Mouse (Mus musculus): ENCODE measurements around the gene Ptpn18.
"Not testable (repeated sequence)": the region's sequence is repeated elsewhere in the genome, so short reads cannot be mapped to it uniquely, and the experiment has no call there.

The Ptpn18 gene

GRCm38 (mm10) chr1:34459284-34460060, at the start of gene Ptpn18:
Ptpn18 (plus strand) TSS chr1:34459762.
- peak; percentile 94 for DNase-seq

GRCm38 (mm10) chr1:34428466-34428865, 31.1 kb upstream of the Ptpn18 start:
- no peak for DNase-seq

- DNase-seq: no peak
Observed at GRCm38 (mm10) chr1:34429281-34429680, 30.3 kb upstream of the Ptpn18 start.

- no peak for DNase-seq
Observed at GRCm38 (mm10) chr1:34430981-34431380, 28.6 kb upstream of the Ptpn18 start.

- no peak for DNase-seq
Observed at GRCm38 (mm10) chr1:34431431-34431830, 28.1 kb upstream of the Ptpn18 start.

- peak; percentile 33 for DNase-seq
Observed at GRCm38 (mm10) chr1:34432411-34432775, 27.2 kb upstream of the Ptpn18 start.

GRCm38 (mm10) chr1:34432776-34433481, 26.6 kb upstream of the Ptpn18 start:
- DNase-seq: peak; percentile 63

GRCm38 (mm10) chr1:34433891-34434521, 25.6 kb upstream of the Ptpn18 start:
- peak; percentile 66 for DNase-seq

- peak; percentile 83 for DNase-seq
Observed at GRCm38 (mm10) chr1:34434660-34435160, 24.9 kb upstream of the Ptpn18 start.

GRCm38 (mm10) chr1:34435371-34436120, 24.0 kb upstream of the Ptpn18 start:
- no peak for DNase-seq

- no peak for DNase-seq
Observed at GRCm38 (mm10) chr1:34436374-34436773, 23.2 kb upstream of the Ptpn18 start.

GRCm38 (mm10) chr1:34437366-34437765, 22.2 kb upstream of the Ptpn18 start:
- DNase-seq: not testable (repeated sequence)

GRCm38 (mm10) chr1:34438381-34439051, 21.0 kb upstream of the Ptpn18 start:
- DNase-seq: no peak

GRCm38 (mm10) chr1:34439215-34439960, 20.2 kb upstream of the Ptpn18 start, which contains the start of the genes Ccdc115 and Imp4:
Ccdc115 (minus strand) TSS chr1:34439672.
Imp4 (plus strand) TSS chr1:34439851.
- peak; percentile 94 for DNase-seq

GRCm38 (mm10) chr1:34439961-34440630, 19.5 kb upstream of the Ptpn18 start:
- peak; percentile 79 for DNase-seq

- no peak for DNase-seq
Observed at GRCm38 (mm10) chr1:34443124-34443523, 16.4 kb upstream of the Ptpn18 start.

GRCm38 (mm10) chr1:34458431-34458830, 1.1 kb upstream of the Ptpn18 start:
- no peak for DNase-seq

- DNase-seq: no peak
Observed at GRCm38 (mm10) chr1:34460061-34460441, 489 bp downstream of the Ptpn18 start.

GRCm38 (mm10) chr1:34462766-34463165, 3.2 kb downstream of the Ptpn18 start:
- peak; percentile 92 for DNase-seq

GRCm38 (mm10) chr1:34464310-34464817, 4.8 kb downstream of the Ptpn18 start:
- no peak for DNase-seq

GRCm38 (mm10) chr1:34465445-34465844, 5.9 kb downstream of the Ptpn18 start:
- no peak for DNase-seq
